In the genomic region with DNA sequence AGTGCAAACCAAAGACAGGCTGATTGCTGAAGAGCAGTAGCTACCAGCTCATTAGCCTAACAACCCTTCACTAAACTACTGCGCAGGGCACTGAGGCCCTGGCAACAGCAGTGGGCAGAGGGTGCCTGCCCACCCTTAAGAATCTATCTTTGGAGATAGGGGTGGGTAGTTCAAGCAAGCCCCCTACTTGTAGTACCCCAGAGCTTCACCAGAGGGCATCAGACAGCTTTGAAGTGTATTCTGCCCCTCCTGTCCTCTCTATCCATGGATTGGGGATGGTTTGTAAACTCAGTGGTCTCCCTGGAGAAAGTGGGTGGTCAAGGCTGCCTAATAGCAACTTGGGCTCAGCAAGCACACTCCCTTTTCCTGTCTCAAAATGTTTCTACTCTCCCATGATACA, we compare ENCODE assay signal across 11 mouse cellular contexts.
DNase-seq lines count a peak whose midpoint lies in the region; ATAC-seq and TF ChIP-seq lines count a peak whose summit lies in the region.
"Had no signal": no experiment of that assay in that cellular context is flagged by ENCODE, and none has a peak within 500 bp of the region (broad histone marks: within the 10 kb centered on the region; RNA-seq: fewer than 3 reads in every experiment).

No protein-coding gene starts in this region.

- no peak overlapping the region for H3K4me2 ChIP-seq in liver, postnatal 0 days (ENCODE audit: low read depth, low read length)
- H3K4me2 ChIP-seq in liver, embryonic 11.5 days, result no peak overlapping the region
- H3K4me2 ChIP-seq in forebrain, postnatal 0 days (ENCODE audit: low read depth), result no peak overlapping the region
- no peak overlapping the region for H3K4me2 ChIP-seq in neural tube, embryonic 13.5 days
- H3K4me2 ChIP-seq: limb, embryonic 12.5 days had no signal

- no peak for ATAC-seq in liver, postnatal 0 days
- ATAC-seq in liver, embryonic 11.5 days (replicated peaks; ENCODE audit: low FRiP score), result no peak
- peak; percentile 38 for ATAC-seq in forebrain, postnatal 0 days
- no peak for ATAC-seq in neural tube, embryonic 13.5 days (ENCODE audit: low read depth)
- ATAC-seq in erythroblast, adult 5-6 weeks (replicated peaks; ENCODE audit: low FRiP score, poor library complexity, severe bottlenecking), result no peak
- ATAC-seq: CD4-positive, CD25-positive, alpha-beta regulatory T cell, adult 4 months had no signal

- peak; percentile 36 for TF ChIP-seq CTCF in liver, postnatal 0 days (IDR thresholded peaks at IDR 0.05; ENCODE audit: low read depth)
- peak; percentile 64 for TF ChIP-seq CTCF in forebrain, postnatal 0 days (IDR thresholded peaks at IDR 0.05; ENCODE audit: low read depth)

- H3K9ac ChIP-seq in liver, postnatal 0 days (replicated peaks), result no peak overlapping the region
- no peak overlapping the region for H3K9ac ChIP-seq in liver, embryonic 11.5 days (ENCODE audit: low read depth, low read length)
- H3K9ac ChIP-seq in forebrain, postnatal 0 days, result no peak overlapping the region
- no peak overlapping the region for H3K9ac ChIP-seq in neural tube, embryonic 13.5 days
- H3K9ac ChIP-seq: limb, embryonic 12.5 days had no signal

- H3K36me3 ChIP-seq in liver, postnatal 0 days (replicated peaks; ENCODE audit: insufficient read depth, low read length), result no peaks in the 10 kb centered on the region
- H3K36me3 ChIP-seq in liver, embryonic 11.5 days (ENCODE audit: control insufficient read depth, insufficient read depth, low read length), result no peaks in the 10 kb centered on the region
- H3K36me3 ChIP-seq in forebrain, postnatal 0 days (ENCODE audit: insufficient read depth), result no peaks in the 10 kb centered on the region
- H3K36me3 ChIP-seq in neural tube, embryonic 13.5 days, result no peaks in the 10 kb centered on the region
- H3K36me3 ChIP-seq: heart, embryonic 10.5 days; limb, embryonic 12.5 days had no signal

- 67% methylated on average over 1 of the region's 1 CpGs for WGBS in liver, postnatal 0 days (ENCODE audit: insufficient replicate concordance)
- 65% methylated on average over 1 of the region's 1 CpGs for WGBS in liver, embryonic 11.5 days
- 52% methylated on average over 1 of the region's 1 CpGs for WGBS in forebrain, postnatal 0 days
- WGBS in neural tube, embryonic 13.5 days, result 19% methylated on average over 1 of the region's 1 CpGs

- peaks cover 11% of the 10 kb centered on the region; the same call in 1 of the 2 replicates for H3K27me3 ChIP-seq in liver, postnatal 0 days (ENCODE audit: insufficient read depth, low read length)
- H3K27me3 ChIP-seq in liver, embryonic 11.5 days (replicated peaks; ENCODE audit: control insufficient read depth, insufficient read depth, low read length), result peaks cover 26% of the 10 kb centered on the region
- no peaks in the 10 kb centered on the region for H3K27me3 ChIP-seq in forebrain, postnatal 0 days (ENCODE audit: insufficient read depth, low read length)
- H3K27me3 ChIP-seq in neural tube, embryonic 13.5 days, result no peaks in the 10 kb centered on the region

- H3K4me3 ChIP-seq in liver, postnatal 0 days (ENCODE audit: low read depth, low read length), result no peak overlapping the region
- no peak overlapping the region for H3K4me3 ChIP-seq in liver, embryonic 11.5 days (ENCODE audit: low read depth, low read length)
- H3K4me3 ChIP-seq in forebrain, postnatal 0 days (ENCODE audit: low read depth, low read length), result no peak overlapping the region
- H3K4me3 ChIP-seq in neural tube, embryonic 13.5 days, result no peak overlapping the region
- H3K4me3 ChIP-seq: heart, embryonic 10.5 days; limb, embryonic 12.5 days had no signal

- no peak overlapping the region for H3K27ac ChIP-seq in liver, postnatal 0 days (ENCODE audit: low read depth)
- H3K27ac ChIP-seq in liver, embryonic 11.5 days (ENCODE audit: low read depth, low read length), result no peak overlapping the region
- H3K27ac ChIP-seq in forebrain, postnatal 0 days (ENCODE audit: low read depth, low read length), result no peak overlapping the region
- H3K27ac ChIP-seq in neural tube, embryonic 13.5 days (replicated peaks), result peak overlapping the region; percentile 67
- H3K27ac ChIP-seq: heart, embryonic 10.5 days; limb, embryonic 12.5 days had no signal

- H3K9me3 ChIP-seq in liver, postnatal 0 days (ENCODE audit: low read length), result no peaks in the 10 kb centered on the region
- H3K9me3 ChIP-seq in liver, embryonic 11.5 days (ENCODE audit: control insufficient read depth, low read length), result no peaks in the 10 kb centered on the region
- no peaks in the 10 kb centered on the region for H3K9me3 ChIP-seq in forebrain, postnatal 0 days (ENCODE audit: low read length)
- H3K9me3 ChIP-seq in neural tube, embryonic 13.5 days, result no peaks in the 10 kb centered on the region
- H3K9me3 ChIP-seq: heart, embryonic 10.5 days; limb, embryonic 12.5 days had no signal

- no peak for TF ChIP-seq EP300 in liver, postnatal 0 days (IDR thresholded peaks at IDR 0.05; ENCODE audit: low read depth)

- H3K4me1 ChIP-seq in liver, postnatal 0 days (ENCODE audit: insufficient read depth), result no peaks in the 10 kb centered on the region
- no peaks in the 10 kb centered on the region for H3K4me1 ChIP-seq in liver, embryonic 11.5 days (replicated peaks; ENCODE audit: control insufficient read depth, insufficient read depth, low read length)
- H3K4me1 ChIP-seq in forebrain, postnatal 0 days (ENCODE audit: insufficient read depth), result peaks cover 7% of the 10 kb centered on the region
- H3K4me1 ChIP-seq in neural tube, embryonic 13.5 days (replicated peaks), result peaks cover 62% of the 10 kb centered on the region

- peak; percentile 54 to 74 for DNase-seq in cerebellum, postnatal 25 days
- no peak for DNase-seq in cerebellum, adult 11-12 months
- DNase-seq in liver, postnatal 0 days, result no peak
- DNase-seq in liver, embryonic 11.5 days (ENCODE audit: low spot score), result no peak
- peak; percentile 55 for DNase-seq in forebrain, postnatal 0 days
- DNase-seq in c-Kit-positive CD71-positive TER-119-positive erythroid progenitor cells, embryonic 14.5 days (ENCODE audit: low spot score), result no peak

Comparison
In these comparisons a context has a peak if more than half of its experiments do, and no peak if none do; other contexts are left out.
1. DNase-seq: peak in cerebellum, postnatal 25 days (2 of 2) and forebrain, postnatal 0 days (single experiment); none in cerebellum, adult 11-12 months (single experiment), liver, postnatal 0 days (single experiment), liver, embryonic 11.5 days (single experiment) and c-Kit-positive CD71-positive TER-119-positive erythroid progenitor cells, embryonic 14.5 days (single experiment).